Mouse (Mus musculus) embryonic facial prominence, embryonic 15.5 days (tissue): ENCODE measurements around the gene Kalrn. TPM values are rescaled to one million over a fixed set of nuclear protein-coding genes. Genes with fewer than 3 reads are reported as not detected.

Experiments used
- ATAC-seq: fragments of 200-750 bp; cut with Nextera tagmentation; 2 replicates; pipeline ENCODE4 v1.8.0; 2017; ENCODE audit warnings: low read depth, moderate TSS enrichment; ENCODE audit not compliant: insufficient number of reproducible peaks, low FRiP score, low TSS enrichment
- H3K27ac ChIP-seq: fragments of 300-500 bp; sonication (generic); replicated peaks from 2 replicates; pipeline ENCODE4 v1.5.1; 2015; ENCODE audit warnings: mild to moderate bottlenecking, inconsistent platforms
- H3K27me3 ChIP-seq: fragments of 300-500 bp; sonication (generic); 2 replicates; pipeline ENCODE4 v1.6.1; 2015; ENCODE audit warnings: inconsistent platforms
- H3K36me3 ChIP-seq: fragments of 300-500 bp; sonication (generic); 2 replicates; pipeline ENCODE4 v1.6.1; 2015; ENCODE audit warnings: mild to moderate bottlenecking, inconsistent platforms
- H3K4me1 ChIP-seq: fragments of 300-500 bp; sonication (generic); 2 replicates; pipeline ENCODE4 v1.6.1; 2015; ENCODE audit warnings: inconsistent platforms
- H3K4me2 ChIP-seq: fragments of 300-500 bp; sonication (generic); replicated peaks from 2 replicates; pipeline ENCODE4 v1.6.1; 2015; ENCODE audit warnings: mild to moderate bottlenecking, inconsistent platforms
- H3K4me3 ChIP-seq: fragments of 300-500 bp; sonication (generic); replicated peaks from 2 replicates; pipeline ENCODE4 v1.5.1; 2015; ENCODE audit warnings: mild to moderate bottlenecking, inconsistent platforms
- H3K9ac ChIP-seq: fragments of 300-500 bp; sonication (generic); 2 replicates; pipeline ENCODE4 v1.6.1; 2015; ENCODE audit warnings: inconsistent platforms
- H3K9me3 ChIP-seq: fragments of 300-500 bp; sonication (generic); replicated peaks from 2 replicates; pipeline ENCODE4 v1.6.1; 2016; ENCODE audit warnings: inconsistent platforms
- WGBS: fragments of 180-500 bp; shearing (Covaris S2); methylation state at CpG from one replicate; pipeline ENCODE4 v1.1.7; 2015; 5-methylcytosine and 5-hydroxymethylcytosine counted together
- polyA plus RNA-seq: library from polyadenylated mRNA; unstranded; fragments of >200 nt; fragmentation: Nextera tagmentation; extraction: Ambion mirVana; gene quantifications from 2 replicates; pipeline ENCODE4 v1.2.1, GENCODE M21; 2015

Kalrn gene
- polyA plus RNA-seq, 1 experiment from 2014 or later, result 14.3 TPM

- no peaks in the 10 kb centered on the region for H3K27me3 ChIP-seq
- no peak for ATAC-seq
- peak overlapping the region; percentile 89 for H3K9ac ChIP-seq
- 7% methylated on average over 15 of the region's 15 CpGs for WGBS
- H3K36me3 ChIP-seq, result peaks cover 20% of the 10 kb centered on the region
- no peaks in the 10 kb centered on the region for H3K9me3 ChIP-seq
- peak overlapping the region; percentile 91 for H3K4me3 ChIP-seq
- H3K4me2 ChIP-seq, result peak overlapping the region; percentile 83
- peaks cover 13% of the 10 kb centered on the region for H3K4me1 ChIP-seq
- H3K27ac ChIP-seq, result peak overlapping the region; percentile 75
These were observed 607.3 kb downstream of the Kalrn start for GRCm38 (mm10) chr16:33965878-33966537.

DNA sequence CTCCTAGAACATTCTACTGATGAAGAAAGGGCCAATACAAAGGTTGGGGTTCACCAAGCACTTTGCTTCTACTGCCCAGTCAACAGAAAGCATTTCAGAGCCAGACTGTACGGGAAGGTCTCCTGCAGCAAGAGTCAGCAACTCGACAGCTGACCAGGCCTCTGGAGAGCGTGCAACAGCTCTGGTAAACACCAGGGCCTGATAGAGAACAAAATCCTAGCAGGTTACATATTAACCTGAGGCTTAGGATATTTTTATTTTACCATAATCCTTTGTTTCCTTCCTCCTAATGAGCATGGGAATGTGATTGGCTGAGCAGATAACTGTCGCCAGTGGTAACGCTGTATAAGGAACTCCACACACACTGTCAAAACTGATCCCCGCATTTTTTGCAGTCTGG lies 609.8 kb downstream of the Kalrn start:
- peaks cover 44% of the 10 kb centered on the region for H3K36me3 ChIP-seq
- H3K4me1 ChIP-seq, result peaks cover 13% of the 10 kb centered on the region
- no peak overlapping the region for H3K4me3 ChIP-seq
- H3K27ac ChIP-seq, result no peak overlapping the region
- ATAC-seq, result no peak
- H3K27me3 ChIP-seq, result no peaks in the 10 kb centered on the region
- no peak overlapping the region for H3K9ac ChIP-seq
- no peak overlapping the region for H3K4me2 ChIP-seq
- H3K9me3 ChIP-seq, result no peaks in the 10 kb centered on the region
- WGBS, result 88% methylated on average over 6 of the region's 6 CpGs

DNA sequence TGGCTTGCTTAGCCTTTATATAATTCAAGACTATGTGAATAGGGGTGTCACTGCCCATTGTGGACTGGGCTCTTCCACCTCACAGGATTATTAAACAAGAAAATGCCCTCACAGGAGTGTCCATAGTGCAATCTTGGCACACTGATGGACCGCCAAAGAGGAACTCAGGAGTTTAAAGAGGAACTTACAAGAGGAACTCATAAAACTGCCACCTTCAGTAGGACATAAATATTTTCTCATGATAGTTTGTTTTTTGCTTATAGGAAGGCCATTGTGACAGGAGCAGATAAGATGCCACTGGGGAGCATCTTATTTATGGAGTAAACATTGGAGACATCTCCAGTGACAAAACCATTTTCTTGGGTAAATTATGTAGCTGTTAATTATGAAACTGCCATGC lies 618.5 kb downstream of the Kalrn start:
- Histone ChIP-seq H3K27me3 (no peaks in the 10 kb centered on the region), H3K9me3 (no peaks in the 10 kb centered on the region), H3K4me3 (no peak overlapping the region), H3K36me3 (peaks cover 71% of the 10 kb centered on the region), H3K27ac (no peak overlapping the region), H3K9ac (no peak overlapping the region), H3K4me1 (no peaks in the 10 kb centered on the region), H3K4me2 (no peak overlapping the region)
- ATAC-seq, result no peak
- WGBS, result 93% methylated on average over 1 of the region's 1 CpGs

DNA sequence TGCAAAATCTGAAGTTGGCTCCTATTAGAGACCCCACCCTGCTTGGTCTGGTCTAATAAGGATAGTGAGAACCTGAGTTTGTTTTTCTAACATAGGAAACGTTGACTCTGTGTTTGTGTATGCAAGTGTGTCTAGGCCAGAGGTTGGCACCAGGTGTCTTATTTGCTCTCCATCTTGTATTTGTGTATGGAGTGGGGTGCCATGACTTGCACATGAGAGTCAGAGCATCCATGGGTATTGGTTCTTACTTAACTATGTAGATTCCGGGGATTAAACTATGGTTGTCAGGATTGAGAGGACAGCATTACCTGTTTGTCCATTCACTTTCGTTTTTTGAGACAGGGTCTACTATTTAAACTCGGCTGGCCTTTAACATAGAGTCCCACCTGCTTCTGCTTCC lies 620.3 kb downstream of the Kalrn start:
- no peak overlapping the region for H3K27ac ChIP-seq
- no peak overlapping the region for H3K4me2 ChIP-seq
- H3K36me3 ChIP-seq, result peaks cover 64% of the 10 kb centered on the region
- H3K4me3 ChIP-seq, result no peak overlapping the region
- H3K9me3 ChIP-seq, result no peaks in the 10 kb centered on the region
- 77% methylated on average over 4 of the region's 4 CpGs for WGBS
- H3K4me1 ChIP-seq, result peaks cover 11% of the 10 kb centered on the region; the same call in 1 of the 2 replicates
- no peaks in the 10 kb centered on the region for H3K27me3 ChIP-seq
- ATAC-seq, result no peak
- H3K9ac ChIP-seq, result no peak overlapping the region

DNA sequence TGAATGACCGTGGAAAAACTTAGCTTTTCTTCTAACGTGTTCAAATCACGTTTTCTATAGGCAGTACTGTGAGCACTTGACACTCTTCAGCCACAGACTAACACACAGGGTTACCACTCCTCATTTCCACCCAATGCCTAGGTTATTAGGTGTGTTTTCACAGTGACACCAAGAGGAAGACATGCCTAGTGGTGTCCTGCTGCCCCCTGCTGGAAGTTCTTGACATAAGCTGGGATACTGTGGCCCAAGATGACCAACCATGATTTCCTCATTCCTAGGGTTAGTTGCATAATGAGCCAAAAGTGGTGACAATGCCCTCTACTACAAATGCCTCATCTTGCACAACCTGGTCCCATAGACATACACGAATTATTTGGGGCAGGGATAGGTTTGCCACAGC lies 622.5 kb downstream of the Kalrn start:
- no peak overlapping the region for H3K4me3 ChIP-seq
- 26% methylated on average over 4 of the region's 4 CpGs for WGBS
- H3K27me3 ChIP-seq, result no peaks in the 10 kb centered on the region
- ATAC-seq, result no peak; the same call in 1 of the 2 replicates
- H3K9me3 ChIP-seq, result no peaks in the 10 kb centered on the region
- H3K9ac ChIP-seq, result no peak overlapping the region
- no peak overlapping the region for H3K4me2 ChIP-seq
- H3K27ac ChIP-seq, result no peak overlapping the region
- H3K36me3 ChIP-seq, result peaks cover 51% of the 10 kb centered on the region
- peaks cover 23% of the 10 kb centered on the region; the same call in 1 of the 2 replicates for H3K4me1 ChIP-seq

GRCm38 (mm10) chr16:33950386-33950785 lies 622.9 kb downstream of the Kalrn start:
- Histone ChIP-seq H3K36me3 (peaks cover 46% of the 10 kb centered on the region), H3K27ac (no peak overlapping the region), H3K9ac (no peak overlapping the region), H3K4me3 (no peak overlapping the region), H3K9me3 (no peaks in the 10 kb centered on the region), H3K27me3 (no peaks in the 10 kb centered on the region), H3K4me2 (no peak overlapping the region), H3K4me1 (peaks cover 23% of the 10 kb centered on the region; the same call in 1 of the 2 replicates)
- 81% methylated on average over 6 of the region's 6 CpGs for WGBS
- no peak for ATAC-seq

GRCm38 (mm10) chr16:33947664-33948571 lies 625.4 kb downstream of the Kalrn start:
- H3K27ac ChIP-seq, result peak overlapping the region; percentile 45
- H3K9ac ChIP-seq, result no peak overlapping the region

GRCm38 (mm10) chr16:33946021-33946420 lies 627.3 kb downstream of the Kalrn start:
- peaks cover 20% of the 10 kb centered on the region; the same call in 1 of the 2 replicates for H3K36me3 ChIP-seq
- WGBS, result 52% methylated on average over 7 of the region's 7 CpGs
- peaks cover 62% of the 10 kb centered on the region for H3K4me1 ChIP-seq
- ATAC-seq, result no peak
- no peak overlapping the region for H3K4me3 ChIP-seq
- no peak overlapping the region for H3K27ac ChIP-seq
- H3K27me3 ChIP-seq, result no peaks in the 10 kb centered on the region
- H3K9ac ChIP-seq, result no peak overlapping the region
- no peak overlapping the region for H3K4me2 ChIP-seq
- H3K9me3 ChIP-seq, result no peaks in the 10 kb centered on the region

More at GRCm38 (mm10) chr16:33947664-33948571, 625.4 kb downstream of the Kalrn start:
- no peak overlapping the region for H3K4me2 ChIP-seq
- H3K9me3 ChIP-seq, result no peaks in the 10 kb centered on the region
- peaks cover 43% of the 10 kb centered on the region for H3K4me1 ChIP-seq
- ATAC-seq, result no peak
- no peaks in the 10 kb centered on the region for H3K27me3 ChIP-seq
- H3K4me3 ChIP-seq, result no peak overlapping the region
- WGBS, result 75% methylated on average over 17 of the region's 17 CpGs
- H3K36me3 ChIP-seq, result peaks cover 23% of the 10 kb centered on the region; the same call in 1 of the 2 replicates

DNA sequence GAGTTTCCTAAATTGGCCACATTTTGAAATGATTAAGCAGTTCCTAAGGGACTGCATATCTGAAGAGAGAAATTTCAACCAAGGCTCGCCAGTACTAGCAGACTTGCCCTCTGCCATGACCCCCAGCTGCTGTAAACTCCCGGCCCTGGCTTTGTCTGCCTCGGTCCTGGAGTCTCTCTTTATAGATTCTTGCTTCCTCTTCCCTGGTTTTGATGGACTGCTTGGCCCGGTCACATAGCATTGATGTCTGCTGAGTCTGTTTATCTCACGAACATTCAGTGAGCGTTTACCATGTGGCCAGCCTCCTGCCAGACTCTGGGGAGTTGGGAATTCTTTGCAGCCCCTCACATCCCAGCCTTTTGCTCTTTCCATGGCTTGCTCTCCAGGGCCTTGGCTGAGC lies 628.6 kb downstream of the Kalrn start:
- no peak overlapping the region for H3K27ac ChIP-seq
- H3K9ac ChIP-seq, result no peak overlapping the region
- H3K36me3 ChIP-seq, result peaks cover 17% of the 10 kb centered on the region; the same call in 1 of the 2 replicates
- H3K4me2 ChIP-seq, result no peak overlapping the region
- H3K4me3 ChIP-seq, result no peak overlapping the region
- 30% methylated on average over 6 of the region's 6 CpGs for WGBS
- H3K4me1 ChIP-seq, result peaks cover 74% of the 10 kb centered on the region
- H3K9me3 ChIP-seq, result no peaks in the 10 kb centered on the region
- no peak for ATAC-seq
- no peaks in the 10 kb centered on the region for H3K27me3 ChIP-seq

DNA sequence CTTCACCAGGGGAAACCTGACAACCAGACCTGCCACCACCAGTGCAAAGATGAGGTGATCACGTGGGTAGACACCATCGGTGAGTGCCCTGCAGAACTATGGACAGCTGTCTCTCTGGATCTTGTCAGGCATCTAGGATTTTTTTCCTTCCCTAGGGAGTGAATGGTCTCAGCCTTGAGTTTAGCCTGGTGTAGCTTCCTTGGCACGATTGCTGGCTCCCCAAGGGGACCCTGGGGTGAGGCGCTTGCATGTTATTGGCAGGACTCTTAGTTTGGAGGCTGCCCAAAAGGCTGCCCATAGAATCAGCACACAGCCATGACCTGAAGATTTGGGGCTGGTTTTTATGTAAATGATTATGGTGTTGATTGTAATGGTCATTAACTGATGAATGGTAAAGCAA lies 629.2 kb downstream of the Kalrn start:
- Histone ChIP-seq H3K4me2 (no peak overlapping the region), H3K27me3 (no peaks in the 10 kb centered on the region), H3K4me1 (peaks cover 75% of the 10 kb centered on the region), H3K9me3 (no peaks in the 10 kb centered on the region), H3K4me3 (no peak overlapping the region), H3K27ac (no peak overlapping the region), H3K36me3 (peaks cover 15% of the 10 kb centered on the region; the same call in 1 of the 2 replicates), H3K9ac (no peak overlapping the region)
- ATAC-seq, result no peak
- WGBS, result 69% methylated on average over 4 of the region's 4 CpGs

DNA sequence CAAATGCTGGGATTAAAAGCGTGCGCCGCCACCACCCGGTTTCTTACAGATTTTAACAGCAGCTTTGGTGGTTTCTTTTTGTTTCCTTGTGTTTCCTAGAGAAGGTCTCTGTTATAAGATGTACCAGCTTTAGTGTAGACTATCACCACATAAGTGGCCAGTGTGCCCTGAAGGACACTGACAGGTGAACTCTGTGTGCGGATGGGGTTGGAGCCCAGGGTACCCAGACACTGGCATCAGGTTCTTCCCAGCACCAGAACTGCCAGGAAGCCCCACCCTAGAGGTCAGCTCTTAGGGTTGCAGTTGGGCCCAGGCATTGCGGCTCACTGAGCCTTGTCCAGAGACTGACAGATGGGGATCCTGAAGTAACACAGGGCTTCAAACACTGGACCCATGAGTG lies 629.9 kb downstream of the Kalrn start:
- H3K9ac ChIP-seq, result no peak overlapping the region
- WGBS, result 96% methylated on average over 6 of the region's 6 CpGs
- no peak overlapping the region for H3K4me3 ChIP-seq
- peaks cover 77% of the 10 kb centered on the region for H3K4me1 ChIP-seq
- peaks cover 12% of the 10 kb centered on the region; the same call in 1 of the 2 replicates for H3K36me3 ChIP-seq
- H3K9me3 ChIP-seq, result no peaks in the 10 kb centered on the region
- H3K4me2 ChIP-seq, result no peak overlapping the region
- no peak overlapping the region for H3K27ac ChIP-seq
- H3K27me3 ChIP-seq, result no peaks in the 10 kb centered on the region
- ATAC-seq, result no peak
